Mouse (Mus musculus): ENCODE data around the gene Krtap5-2. TPM values are rescaled to one million over a fixed set of nuclear protein-coding genes. Genes with fewer than 3 reads are reported as not detected.
"Not testable (repeated sequence)": the region's sequence is repeated elsewhere in the genome, so short reads cannot be mapped to it uniquely, and the experiment has no call there.

Krtap5-2 gene
- polyA plus RNA-seq, 1 experiment from 2014 or later = not detected

- H3K27me3 ChIP-seq (ENCODE audit: control insufficient read depth, insufficient read depth, low read length) = no peaks in the 10 kb centered on the region; the same call in 1 of the 2 replicates
- no peaks in the 10 kb centered on the region for H3K9me3 ChIP-seq (replicated peaks; ENCODE audit: control insufficient read depth, low read length)
- no peak overlapping the region for H3K4me2 ChIP-seq
- no peak overlapping the region for H3K27ac ChIP-seq (ENCODE audit: low read depth, low read length)
- ATAC-seq (replicated peaks; ENCODE audit: insufficient number of reproducible peaks, low FRiP score, low TSS enrichment) = no peak
- H3K36me3 ChIP-seq (ENCODE audit: control insufficient read depth, insufficient read depth, low read length) = no peaks in the 10 kb centered on the region
- H3K4me1 ChIP-seq (ENCODE audit: control insufficient read depth, insufficient read depth, low read length) = no peaks in the 10 kb centered on the region
- no peak overlapping the region for H3K4me3 ChIP-seq (ENCODE audit: low read depth, low read length)
- H3K9ac ChIP-seq (ENCODE audit: low read depth, low read length) = no peak overlapping the region
These were observed 27.2 kb downstream of the Krtap5-2 start for GRCm38 (mm10) chr7:142148633-142149032.

- 7% methylated on average over 1 of the region's 1 CpGs for WGBS (ENCODE audit: insufficient replicate concordance)
These were observed 29.8 kb downstream of the Krtap5-2 start for GRCm38 (mm10) chr7:142146033-142146432.

DNA sequence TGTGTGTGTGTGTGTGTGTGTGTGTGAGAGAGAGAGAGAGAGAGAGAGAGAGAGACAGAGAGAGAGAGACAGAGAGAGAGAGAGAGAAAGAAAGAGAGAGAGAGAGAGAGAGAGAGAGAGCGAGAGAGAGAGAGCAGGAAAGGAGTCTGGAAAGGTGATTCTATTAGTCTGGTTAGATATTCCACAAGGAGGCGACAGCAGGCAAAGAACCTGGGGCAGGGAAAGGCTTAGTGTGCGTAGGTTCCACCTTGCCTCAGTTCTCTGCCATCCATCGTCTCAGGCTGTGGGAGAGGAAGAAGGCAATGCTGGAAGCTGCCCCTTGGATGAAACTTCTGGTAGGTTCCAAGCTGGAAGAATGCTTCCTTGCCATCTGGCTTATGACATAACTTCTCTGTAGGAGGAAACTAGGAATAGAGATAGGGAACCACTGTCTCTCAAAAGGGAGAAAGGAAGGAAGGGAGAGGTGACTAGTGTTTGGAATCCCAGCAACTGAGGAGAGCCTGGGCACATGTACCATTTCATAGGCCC is 30.3 kb downstream of the Krtap5-2 start:
- 30% methylated on average over 4 of the region's 4 CpGs for WGBS (ENCODE audit: insufficient replicate concordance)
- no peak overlapping the region for H3K9ac ChIP-seq (ENCODE audit: low read depth, low read length)

More at GRCm38 (mm10) chr7:142146033-142146432, 29.8 kb downstream of the Krtap5-2 start:
- Histone ChIP-seq H3K9ac (ENCODE audit: low read depth, low read length) (no peak overlapping the region), H3K36me3 (ENCODE audit: control insufficient read depth, insufficient read depth, low read length) (no peaks in the 10 kb centered on the region), H3K4me1 (ENCODE audit: control insufficient read depth, insufficient read depth, low read length) (no peaks in the 10 kb centered on the region), H3K27ac (ENCODE audit: low read depth, low read length) (no peak overlapping the region), H3K4me2 (no peak overlapping the region), H3K27me3 (ENCODE audit: control insufficient read depth, insufficient read depth, low read length) (no peaks in the 10 kb centered on the region; the same call in 1 of the 2 replicates), H3K9me3 (replicated peaks; ENCODE audit: control insufficient read depth, low read length) (no peaks in the 10 kb centered on the region), H3K4me3 (ENCODE audit: low read depth, low read length) (no peak overlapping the region)
- no peak for ATAC-seq (replicated peaks; ENCODE audit: insufficient number of reproducible peaks, low FRiP score, low TSS enrichment)

GRCm38 (mm10) chr7:142144507-142144906 is 31.3 kb downstream of the Krtap5-2 start, which contains the start of gene Gm45337:
TSS of gene Gm45337 (minus strand) at chr7:142144607.
- Histone ChIP-seq H3K4me3 (ENCODE audit: low read depth, low read length) (no peak within 1 kb of the TSS), H3K27me3 (ENCODE audit: control insufficient read depth, insufficient read depth, low read length) (no peaks in the 10 kb centered on the region; the same call in 1 of the 2 replicates), H3K9me3 (replicated peaks; ENCODE audit: control insufficient read depth, low read length) (no peaks in the 10 kb centered on the region), H3K4me1 (ENCODE audit: control insufficient read depth, insufficient read depth, low read length) (no peaks in the 10 kb centered on the region), H3K36me3 (ENCODE audit: control insufficient read depth, insufficient read depth, low read length) (no peaks in the 10 kb centered on the region), H3K9ac (ENCODE audit: low read depth, low read length) (no peak within 1 kb of the TSS), H3K4me2 (no peak within 1 kb of the TSS), H3K27ac (ENCODE audit: low read depth, low read length) (no peak within 1 kb of the TSS)
- 79% methylated on average over 1 of the region's 1 CpGs for WGBS (ENCODE audit: insufficient replicate concordance)
- no peak for ATAC-seq (replicated peaks; ENCODE audit: insufficient number of reproducible peaks, low FRiP score, low TSS enrichment)

More for the DNA sequence above, 30.3 kb downstream of the Krtap5-2 start:
- Histone ChIP-seq H3K9me3 (replicated peaks; ENCODE audit: control insufficient read depth, low read length) (no peaks in the 10 kb centered on the region), H3K4me2 (no peak overlapping the region), H3K4me1 (ENCODE audit: control insufficient read depth, insufficient read depth, low read length) (no peaks in the 10 kb centered on the region), H3K36me3 (ENCODE audit: control insufficient read depth, insufficient read depth, low read length) (no peaks in the 10 kb centered on the region), H3K4me3 (ENCODE audit: low read depth, low read length) (no peak overlapping the region), H3K27ac (ENCODE audit: low read depth, low read length) (no peak overlapping the region), H3K27me3 (ENCODE audit: control insufficient read depth, insufficient read depth, low read length) (no peaks in the 10 kb centered on the region; the same call in 1 of the 2 replicates)
- ATAC-seq (replicated peaks; ENCODE audit: insufficient number of reproducible peaks, low FRiP score, low TSS enrichment) = no peak

- not testable (repeated sequence) for H3K4me3 ChIP-seq (ENCODE audit: low read depth, low read length); H3K36me3 ChIP-seq (ENCODE audit: control insufficient read depth, insufficient read depth, low read length); H3K9ac ChIP-seq (ENCODE audit: low read depth, low read length); ATAC-seq (replicated peaks; ENCODE audit: insufficient number of reproducible peaks, low FRiP score, low TSS enrichment); H3K9me3 ChIP-seq (replicated peaks; ENCODE audit: control insufficient read depth, low read length); H3K27ac ChIP-seq (ENCODE audit: low read depth, low read length); H3K4me1 ChIP-seq (ENCODE audit: control insufficient read depth, insufficient read depth, low read length); H3K4me2 ChIP-seq; H3K27me3 ChIP-seq (ENCODE audit: control insufficient read depth, insufficient read depth, low read length)
- 32% methylated on average over 1 of the region's 1 CpGs for WGBS (ENCODE audit: insufficient replicate concordance)
These were observed 32.2 kb downstream of the Krtap5-2 start for GRCm38 (mm10) chr7:142143506-142144010.

DNA sequence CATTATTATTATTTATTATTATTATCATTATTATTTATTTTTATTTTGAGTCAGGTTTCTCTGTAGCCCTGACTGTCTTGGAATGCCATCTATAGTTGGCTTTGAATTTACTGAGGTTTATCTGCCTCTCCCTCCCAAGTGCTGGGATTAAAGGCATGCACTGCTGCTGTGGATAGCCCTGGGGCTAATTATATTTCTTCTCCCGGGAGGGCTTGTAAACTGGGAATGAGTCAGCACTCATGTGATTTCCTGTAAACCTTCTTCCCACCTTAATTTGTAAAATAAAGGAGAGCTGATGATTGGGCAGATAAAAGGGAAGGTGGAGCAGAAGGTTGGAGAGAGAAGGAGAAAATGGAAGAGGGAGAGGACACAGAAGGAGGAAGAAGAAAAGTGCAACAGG is 35.1 kb downstream of the Krtap5-2 start:
- Histone ChIP-seq H3K27ac (ENCODE audit: low read depth, low read length) (no peak overlapping the region), H3K9me3 (replicated peaks; ENCODE audit: control insufficient read depth, low read length) (no peaks in the 10 kb centered on the region), H3K9ac (ENCODE audit: low read depth, low read length) (no peak overlapping the region), H3K4me3 (ENCODE audit: low read depth, low read length) (no peak overlapping the region), H3K4me1 (ENCODE audit: control insufficient read depth, insufficient read depth, low read length) (no peaks in the 10 kb centered on the region), H3K4me2 (no peak overlapping the region), H3K36me3 (ENCODE audit: control insufficient read depth, insufficient read depth, low read length) (no peaks in the 10 kb centered on the region), H3K27me3 (ENCODE audit: control insufficient read depth, insufficient read depth, low read length) (no peaks in the 10 kb centered on the region; the same call in 1 of the 2 replicates)
- no peak for ATAC-seq (replicated peaks; ENCODE audit: insufficient number of reproducible peaks, low FRiP score, low TSS enrichment)
- WGBS (ENCODE audit: insufficient replicate concordance) = 9% methylated on average over 1 of the region's 1 CpGs

GRCm38 (mm10) chr7:142135934-142136333 is 39.9 kb downstream of the Krtap5-2 start, which contains the start of gene Gm39115:
TSS of gene Gm39115 (minus strand) at chr7:142136034.
- not testable (repeated sequence) for H3K27me3 ChIP-seq (ENCODE audit: control insufficient read depth, insufficient read depth, low read length); H3K36me3 ChIP-seq (ENCODE audit: control insufficient read depth, insufficient read depth, low read length); H3K9me3 ChIP-seq (replicated peaks; ENCODE audit: control insufficient read depth, low read length); H3K4me1 ChIP-seq (ENCODE audit: control insufficient read depth, insufficient read depth, low read length); H3K9ac ChIP-seq (ENCODE audit: low read depth, low read length); H3K4me2 ChIP-seq; H3K27ac ChIP-seq (ENCODE audit: low read depth, low read length); H3K4me3 ChIP-seq (ENCODE audit: low read depth, low read length); ATAC-seq (replicated peaks; ENCODE audit: insufficient number of reproducible peaks, low FRiP score, low TSS enrichment)
- 43% methylated on average over 2 of the region's 2 CpGs for WGBS (ENCODE audit: insufficient replicate concordance)

DNA sequence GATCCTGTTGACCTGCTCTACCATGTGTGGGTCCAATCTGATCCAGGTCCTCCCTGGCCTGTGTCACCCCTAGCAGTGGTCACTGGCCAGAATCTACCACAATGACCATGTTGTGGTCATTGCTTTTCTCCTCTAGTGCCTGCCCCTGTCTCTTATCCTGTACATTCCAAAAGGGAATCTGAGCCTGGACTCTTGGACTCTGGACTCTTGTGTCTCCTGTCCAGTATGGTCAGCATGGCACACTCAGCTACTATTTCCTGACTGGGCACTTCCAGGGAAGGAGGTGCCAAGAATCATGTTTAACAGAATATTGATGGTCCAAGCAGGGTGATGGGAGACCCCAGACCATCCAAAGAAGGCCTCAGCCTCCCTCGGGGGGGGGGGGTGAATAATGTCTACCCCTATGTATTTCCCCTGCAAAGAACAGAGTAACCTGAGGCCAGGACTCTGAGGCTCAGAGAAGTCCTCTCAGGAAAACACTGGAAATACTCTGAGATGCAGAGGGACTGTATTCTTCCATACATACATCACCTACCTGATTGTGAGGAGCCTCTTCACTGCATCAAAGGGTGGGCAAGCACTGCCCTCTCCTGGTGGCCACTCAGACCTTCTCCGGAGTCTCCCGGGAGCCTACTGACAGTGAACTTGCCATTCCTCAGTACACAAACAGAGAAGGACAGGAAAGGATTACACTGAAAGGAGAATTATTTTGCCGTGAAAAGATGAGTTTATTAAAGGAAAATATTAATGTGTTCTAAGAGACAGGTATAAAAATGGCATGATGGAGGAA is 41.4 kb downstream of the Krtap5-2 start:
- WGBS (ENCODE audit: insufficient replicate concordance) = 44% methylated on average over 4 of the region's 4 CpGs
- H3K9me3 ChIP-seq (replicated peaks; ENCODE audit: control insufficient read depth, low read length) = no peaks in the 10 kb centered on the region
- H3K4me3 ChIP-seq (ENCODE audit: low read depth, low read length) = no peak overlapping the region
- no peak overlapping the region for H3K27ac ChIP-seq (ENCODE audit: low read depth, low read length)
- 0 out of 2 replicates have a peak, but pooled peaks cover 3% of the 10 kb centered on the region for H3K27me3 ChIP-seq (ENCODE audit: control insufficient read depth, insufficient read depth, low read length)
- no peak overlapping the region for H3K4me2 ChIP-seq
- no peaks in the 10 kb centered on the region for H3K36me3 ChIP-seq (ENCODE audit: control insufficient read depth, insufficient read depth, low read length)
- no peak overlapping the region for H3K9ac ChIP-seq (ENCODE audit: low read depth, low read length)
- H3K4me1 ChIP-seq (ENCODE audit: control insufficient read depth, insufficient read depth, low read length) = no peaks in the 10 kb centered on the region
- ATAC-seq (replicated peaks; ENCODE audit: insufficient number of reproducible peaks, low FRiP score, low TSS enrichment) = no peak
